Mouse (Mus musculus): Measurements from ENCODE around the gene Ppp1r12a. TPM values are rescaled to one million over a fixed set of nuclear protein-coding genes. Genes with fewer than 3 reads are reported as not detected.

Gene Ppp1r12a
- total RNA-seq, 2 experiments from 2014 or later = 145 to 150 TPM

DNA sequence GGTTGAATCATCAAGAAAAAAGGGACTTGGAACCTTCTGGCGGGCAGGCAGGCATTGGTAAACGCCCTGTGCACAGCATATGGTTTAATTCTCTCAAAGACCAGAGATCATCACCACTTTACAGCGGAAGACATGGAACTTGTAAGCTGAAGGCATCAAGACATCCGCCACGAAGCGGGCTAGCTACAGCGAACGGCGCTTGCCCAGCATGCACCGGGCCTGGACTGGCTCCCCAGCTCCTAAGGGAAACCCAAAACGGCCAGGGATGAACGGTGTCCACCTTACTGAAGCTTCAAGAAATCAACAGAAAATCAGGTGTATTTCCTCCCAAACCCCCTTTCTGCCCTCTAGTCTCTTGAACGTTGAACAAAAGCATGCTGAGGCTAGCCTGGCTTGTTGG is 136.3 kb downstream of the Ppp1r12a start:
- DNase-seq (ENCODE audit: extremely low spot score in 1 of 2, low spot score in 2 of 2) = no peak
- intact Hi-C loops (cut with DNase I) = no loop called here
- Histone ChIP-seq H3K27ac (no peak overlapping the region), H3K4me3 (no peak overlapping the region)
- TF ChIP-seq CTCF (IDR thresholded peaks at IDR 0.05) = no peak

- intact Hi-C loops (cut with DNase I) = no loop called here
- DNase-seq (ENCODE audit: extremely low spot score in 1 of 2, low spot score in 2 of 2) = no peak
- no peak overlapping the region for H3K27ac ChIP-seq
- H3K4me3 ChIP-seq = no peak overlapping the region
- no peak for TF ChIP-seq CTCF (IDR thresholded peaks at IDR 0.05)
These were observed 137.0 kb downstream of the Ppp1r12a start for GRCm38 (mm10) chr10:108298841-108299545.

DNA sequence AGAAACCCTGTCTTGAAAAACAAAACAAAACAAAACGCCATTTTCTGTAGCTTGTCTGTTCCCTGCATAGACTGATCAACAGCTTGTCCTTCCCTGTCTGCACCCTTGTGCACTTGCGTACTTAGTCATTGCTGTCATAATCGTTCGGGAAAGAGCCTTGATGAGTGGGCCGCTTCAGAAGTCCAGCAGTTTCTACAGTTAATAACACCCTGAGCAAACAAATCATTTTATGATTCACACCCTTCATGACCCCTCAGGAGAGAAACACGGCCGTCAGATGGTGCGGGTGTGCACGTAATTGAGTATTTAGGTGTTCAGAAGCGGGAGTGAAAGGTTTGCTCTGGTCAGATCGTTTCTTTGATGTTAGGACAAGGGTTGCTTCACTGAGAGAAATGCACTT is 137.8 kb downstream of the Ppp1r12a start:
- TF ChIP-seq CTCF (IDR thresholded peaks at IDR 0.05) = no peak
- no peak overlapping the region for H3K27ac ChIP-seq
- no peak overlapping the region for H3K4me3 ChIP-seq
- intact Hi-C loops (cut with DNase I) = loop anchor here (5.0 kb wide), 1 partner anchor 222 kb away; no protein-coding TSS in a partner anchor
- DNase-seq (ENCODE audit: extremely low spot score in 1 of 2, low spot score in 2 of 2) = no peak

DNA sequence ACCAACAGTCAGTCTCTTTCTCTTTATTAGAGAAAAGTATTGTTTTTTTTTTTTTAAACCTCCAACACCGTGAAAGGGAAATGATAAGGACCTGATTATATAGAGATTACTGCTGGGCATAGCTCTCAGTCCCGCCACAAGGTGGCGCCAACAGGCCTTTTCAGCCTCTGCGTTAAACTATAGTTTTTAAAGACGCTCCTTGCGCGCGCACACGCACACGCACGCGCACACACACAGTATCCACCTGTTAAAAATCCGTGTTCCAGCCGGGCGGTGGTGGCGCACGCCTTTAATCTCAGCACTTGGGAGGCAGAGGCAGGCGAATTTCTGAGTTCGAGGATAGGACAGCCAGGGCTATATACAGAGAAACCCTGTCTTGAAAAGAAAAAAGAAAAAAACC is 138.8 kb downstream of the Ppp1r12a start:
- H3K4me3 ChIP-seq = no peak overlapping the region
- intact Hi-C loops (cut with DNase I) = loop anchor here (1.0 to 5.0 kb wide), 2 partner anchors 134 to 221 kb away; no protein-coding TSS in a partner anchor
- TF ChIP-seq CTCF (IDR thresholded peaks at IDR 0.05) = peak; percentile 92
- H3K27ac ChIP-seq = no peak overlapping the region
- peak; percentile 79 to 82 for DNase-seq (ENCODE audit: extremely low spot score in 1 of 2, low spot score in 2 of 2)

DNA sequence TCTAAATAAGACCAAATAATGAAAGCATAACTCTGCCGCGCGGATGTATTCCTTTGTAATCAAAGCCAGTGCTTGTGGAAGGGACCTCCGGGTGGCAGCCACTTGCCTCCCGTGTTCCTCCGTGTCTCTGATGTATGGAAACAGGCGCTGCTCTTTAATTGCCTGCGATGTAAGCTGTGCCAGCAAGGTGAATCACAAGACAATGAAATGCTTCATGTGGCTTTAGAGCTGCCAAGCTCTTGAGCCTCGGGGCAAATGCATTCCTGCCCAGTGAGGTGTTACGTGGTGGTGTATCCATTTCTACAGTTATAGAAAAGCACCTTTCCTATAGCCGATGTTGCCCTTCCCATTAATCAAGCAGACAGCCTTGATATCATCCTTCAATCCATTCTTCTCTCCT is 145.8 kb downstream of the Ppp1r12a start:
- Histone ChIP-seq H3K27ac (no peak overlapping the region), H3K4me3 (no peak overlapping the region)
- TF ChIP-seq CTCF (IDR thresholded peaks at IDR 0.05) = no peak
- no peak for DNase-seq (ENCODE audit: extremely low spot score in 1 of 2, low spot score in 2 of 2)
- intact Hi-C loops (cut with DNase I) = loop anchor here (5.0 kb wide), 1 partner anchor 55 kb away; no protein-coding TSS in a partner anchor

GRCm38 (mm10) chr10:108310195-108310594 is 148.2 kb downstream of the Ppp1r12a start:
- Histone ChIP-seq H3K27ac (no peak overlapping the region), H3K4me3 (no peak overlapping the region)
- no peak for DNase-seq (ENCODE audit: extremely low spot score in 1 of 2, low spot score in 2 of 2)
- intact Hi-C loops (cut with DNase I) = no loop called here
- TF ChIP-seq CTCF (IDR thresholded peaks at IDR 0.05) = no peak

GRCm38 (mm10) chr10:108311396-108311795 is 149.4 kb downstream of the Ppp1r12a start:
- H3K27ac ChIP-seq = no peak overlapping the region
- H3K4me3 ChIP-seq = no peak overlapping the region
- intact Hi-C loops (cut with DNase I) = no loop called here
- DNase-seq (ENCODE audit: extremely low spot score in 1 of 2, low spot score in 2 of 2) = no peak
- TF ChIP-seq CTCF (IDR thresholded peaks at IDR 0.05) = no peak

GRCm38 (mm10) chr10:108313845-108314244 is 151.9 kb downstream of the Ppp1r12a start:
- DNase-seq (ENCODE audit: extremely low spot score in 1 of 2, low spot score in 2 of 2) = no peak
- intact Hi-C loops (cut with DNase I) = no loop called here
- Histone ChIP-seq H3K27ac (no peak overlapping the region), H3K4me3 (no peak overlapping the region)
- no peak for TF ChIP-seq CTCF (IDR thresholded peaks at IDR 0.05)

GRCm38 (mm10) chr10:108314396-108314795 is 152.4 kb downstream of the Ppp1r12a start:
- no peak for DNase-seq (ENCODE audit: extremely low spot score in 1 of 2, low spot score in 2 of 2)
- intact Hi-C loops (cut with DNase I) = no loop called here
- no peak for TF ChIP-seq CTCF (IDR thresholded peaks at IDR 0.05)
- Histone ChIP-seq H3K4me3 (no peak overlapping the region), H3K27ac (no peak overlapping the region)

DNA sequence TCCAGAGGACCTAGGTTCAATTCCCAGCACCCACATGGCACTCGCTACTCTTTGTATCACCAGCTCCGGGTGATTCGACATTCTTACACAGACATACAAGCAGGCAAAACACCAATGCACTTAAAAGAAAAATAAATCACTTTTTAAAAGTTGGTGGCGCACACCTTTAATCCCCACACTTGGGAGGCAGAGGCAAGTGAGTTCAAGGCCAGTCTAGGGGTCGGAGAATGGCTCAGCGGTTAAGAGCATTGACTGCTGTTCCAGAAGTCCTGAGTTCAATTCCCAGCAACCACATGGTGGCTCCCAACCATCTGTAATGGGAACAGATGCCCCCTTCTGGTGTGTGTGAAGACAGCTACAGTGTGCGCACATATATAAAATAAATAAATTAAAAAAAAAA is 153.2 kb downstream of the Ppp1r12a start:
- Histone ChIP-seq H3K27ac (no peak overlapping the region), H3K4me3 (no peak overlapping the region)
- DNase-seq (ENCODE audit: extremely low spot score in 1 of 2, low spot score in 2 of 2) = no peak
- TF ChIP-seq CTCF (IDR thresholded peaks at IDR 0.05) = no peak
- intact Hi-C loops (cut with DNase I) = no loop called here

DNA sequence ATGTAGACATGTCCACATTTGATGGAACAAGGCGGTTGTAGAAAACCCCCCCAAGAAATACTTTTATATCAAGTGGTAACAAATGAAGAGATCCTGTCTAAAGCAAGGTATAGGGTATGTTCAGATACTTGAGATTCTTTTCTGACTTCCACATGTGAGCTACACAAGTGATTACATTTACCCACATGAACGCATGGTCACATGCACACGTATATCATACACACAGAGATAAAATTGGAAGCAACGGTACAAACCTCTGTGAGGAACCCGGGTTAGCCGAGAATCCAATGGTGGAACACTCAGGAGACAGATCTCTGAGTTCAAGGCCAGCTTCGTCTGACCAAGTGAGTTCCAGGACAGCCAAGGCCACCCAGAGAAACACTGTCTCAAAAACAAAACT is 166.4 kb downstream of the Ppp1r12a start:
- no peak for DNase-seq (ENCODE audit: extremely low spot score in 1 of 2, low spot score in 2 of 2)
- intact Hi-C loops (cut with DNase I) = no loop called here
- no peak overlapping the region for H3K27ac ChIP-seq
- no peak overlapping the region for H3K4me3 ChIP-seq
- no peak for TF ChIP-seq CTCF (IDR thresholded peaks at IDR 0.05)

GRCm38 (mm10) chr10:108328983-108329382 is 167.0 kb downstream of the Ppp1r12a start:
- intact Hi-C loops (cut with DNase I) = no loop called here
- no peak for TF ChIP-seq CTCF (IDR thresholded peaks at IDR 0.05)
- Histone ChIP-seq H3K27ac (no peak overlapping the region), H3K4me3 (no peak overlapping the region)
- no peak for DNase-seq (ENCODE audit: extremely low spot score in 1 of 2, low spot score in 2 of 2)

DNA sequence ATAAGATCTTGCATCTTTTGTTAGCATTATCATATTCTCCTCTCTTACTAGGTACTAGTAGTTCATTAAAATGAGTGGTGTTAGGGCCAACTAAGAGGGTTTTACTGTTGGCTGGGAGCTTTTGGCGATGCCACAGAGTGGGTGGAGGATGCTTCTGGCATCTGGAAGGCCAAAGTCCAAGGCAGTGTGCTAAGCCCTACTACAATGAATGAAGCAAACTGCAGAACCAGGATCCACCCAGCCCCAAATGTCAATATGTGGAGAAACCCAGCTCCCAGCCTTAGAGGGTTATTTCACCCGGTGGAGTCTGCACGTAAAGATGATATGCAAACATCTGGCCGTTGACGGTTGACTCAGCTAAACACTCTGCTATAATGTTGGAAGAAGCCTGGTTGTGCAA is 167.8 kb downstream of the Ppp1r12a start:
- intact Hi-C loops (cut with DNase I) = loop anchor here (10.0 kb wide), 1 partner anchor 115 kb away; no protein-coding TSS in a partner anchor
- Histone ChIP-seq H3K27ac (no peak overlapping the region), H3K4me3 (no peak overlapping the region)
- no peak for TF ChIP-seq CTCF (IDR thresholded peaks at IDR 0.05)
- no peak for DNase-seq (ENCODE audit: extremely low spot score in 1 of 2, low spot score in 2 of 2)

All from left cerebral cortex, adult 2 months (tissue).